8 mouse cellular contexts compared by ENCODE assay signal in genomic region chr13:74166348-74167056, GRCm38 (mm10). TPM values are rescaled to one million over a fixed set of nuclear protein-coding genes. Genes with fewer than 3 reads are reported as not detected.
DNase-seq lines count a peak whose midpoint lies in the region; ATAC-seq lines count a peak whose summit lies in the region.

No protein-coding gene starts in this region.

- intact Hi-C loops in heart, postnatal 25 days (cut with DNase I): no loop called here
- intact Hi-C loops in left cerebral cortex, postnatal 10 days (cut with DNase I): loop anchor here (10.0 kb wide), 1 partner anchor 192 kb away; no protein-coding TSS in a partner anchor

- DNase-seq in R1 (ENCODE audit: low read depth, low spot score): peak; percentile 33
- peak; percentile 33 for DNase-seq in c-Kit-positive CD71-negative TER-119-negative erythroid progenitor cells, embryonic 14.5 days (ENCODE audit: low read depth)
- peak; percentile 7 for DNase-seq in fibroblast of lung, adult 2 months (ENCODE audit: low read depth)
- peak; percentile 12 for DNase-seq in heart, postnatal 25 days (ENCODE audit: low spot score)
- DNase-seq in left cerebral cortex, postnatal 10 days (ENCODE audit: extremely low spot score in 1 of 2, low spot score in 2 of 2): peak; percentile 33 to 75
- peak; percentile 59 for DNase-seq in right cerebral cortex, postnatal 14 days

- peaks cover 11% of the 10 kb centered on the region for H3K36me3 ChIP-seq in macrophage (ENCODE audit: inconsistent target)

- no peak for ATAC-seq in monocyte, adult 5-6 weeks (replicated peaks; ENCODE audit: insufficient number of reproducible peaks, low FRiP score, low TSS enrichment, poor library complexity, severe bottlenecking)

- H3K4me3 ChIP-seq in macrophage (ENCODE audit: inconsistent target): peak overlapping the region; percentile 2; the same call in 1 of the 2 replicates

- 8% methylated on average over 13 of the region's 19 CpGs for WGBS in macrophage (ENCODE audit: missing documents)

- no peak overlapping the region for H3K27ac ChIP-seq in macrophage

- no peaks in the 10 kb centered on the region for H3K79me2 ChIP-seq in macrophage (ENCODE audit: inconsistent target)

RNA-seq across cellular contexts. Expression of gene Exoc3, which starts 42.0 kb away (rescaled TPM):
- total RNA-seq in heart, postnatal 25 days (2021): 10 to 100 TPM; 50.7 to 50.8 TPM
- total RNA-seq in left cerebral cortex, postnatal 10 days (2021): 10 to 100 TPM; 69.9 to 70.3 TPM
- total RNA-seq in macrophage (2018; cell fraction: chromatin; rRNA removed): 100 to 1,000 TPM in 5 of 26 experiments, 10 to 100 TPM in 21; 26.4 to 114 (median 66.6) TPM
- total RNA-seq in macrophage (2018; cell fraction: cytosol; rRNA removed): 10 to 100 TPM; 23.7 to 48.9 (median 36.3) TPM
- total RNA-seq in macrophage (2018; cell fraction: nucleus; rRNA removed): 100 to 1,000 TPM in 1 of 26 experiments, 10 to 100 TPM in 25; 24.2 to 109 (median 50.5) TPM
- 40.4 to 47.3 TPM (median 46.4 TPM) in 3 replicates for polyA plus RNA-seq in macrophage (2018)
- total RNA-seq in monocyte, adult 5-6 weeks (2017): 62.8 to 81.6 TPM (median 63.1 TPM) in 3 replicates

RNA-seq across cellular contexts. Expression of gene Slc9a3, which starts 45.2 kb away (rescaled TPM):
- under 1 TPM; 0.34 to 0.70 TPM for total RNA-seq in heart, postnatal 25 days (2021)
- 1 to 10 TPM in 1 of 2 experiments, under 1 TPM in 1; 0.73 to 1.2 TPM for total RNA-seq in left cerebral cortex, postnatal 10 days (2021)
- not detected for total RNA-seq in macrophage (2018; cell fraction: chromatin; rRNA removed)
- total RNA-seq in macrophage (2018; cell fraction: cytosol; rRNA removed): not detected
- not detected for total RNA-seq in macrophage (2018; cell fraction: nucleus; rRNA removed)
- not detected in 3 replicates for polyA plus RNA-seq in macrophage (2018)
- not detected in 3 replicates for total RNA-seq in monocyte, adult 5-6 weeks (2017)

Comparison
In these comparisons a context has a peak if more than half of its experiments do, and no peak if none do; other contexts are left out.
1. DNase-seq: peak in every context shown above with its lines; median percentile 59 in right cerebral cortex, postnatal 14 days; 54 in left cerebral cortex, postnatal 10 days; 33 in R1; 33 in c-Kit-positive CD71-negative TER-119-negative erythroid progenitor cells, embryonic 14.5 days; 12 in heart, postnatal 25 days; 7 in fibroblast of lung, adult 2 months.